Mouse (Mus musculus) splenic B cell, adult 2 months (primary cell): ENCODE measurements around the gene Fyn.
A peak's percentile ranks its signal among the peaks of the same experiment; 100 is the strongest.

Source experiments
- DNase-seq: peaks from one replicate; pipeline ENCODE4 v3.0.0-alpha.2; 2011; ENCODE audit warnings: low read depth, low spot score
- H3K27me3 ChIP-seq: 2 replicates; pipeline ENCODE4 v1.6.1; 2012; ENCODE audit warnings: mild to moderate bottlenecking, low read length, moderate library complexity, mixed read lengths; ENCODE audit not compliant: control insufficient read depth, poor library complexity, insufficient read depth, severe bottlenecking
- H3K36me3 ChIP-seq: 2 replicates; pipeline ENCODE4 v1.6.1; 2012; ENCODE audit warnings: mild to moderate bottlenecking, low read length, moderate library complexity, mixed read lengths; ENCODE audit not compliant: control insufficient read depth, poor library complexity, insufficient read depth, severe bottlenecking

Fyn gene

GRCm38 (mm10) chr10:39368572-39369135 lies at the start of gene Fyn:
Gene Fyn, plus strand, starts transcription at chr10:39368855.
- peak; percentile 46 for DNase-seq
- Histone ChIP-seq H3K36me3 (no peaks in the 10 kb centered on the region), H3K27me3 (no peaks in the 10 kb centered on the region)

GRCm38 (mm10) chr10:39320798-39321622 lies 47.6 kb upstream of the Fyn start:
- Histone ChIP-seq H3K36me3 (no peaks in the 10 kb centered on the region), H3K27me3 (no peaks in the 10 kb centered on the region)
- DNase-seq, result peak; percentile 43

GRCm38 (mm10) chr10:39321623-39321985 lies 47.1 kb upstream of the Fyn start:
- DNase-seq, result peak; percentile 19
- no peaks in the 10 kb centered on the region for H3K27me3 ChIP-seq
- no peaks in the 10 kb centered on the region for H3K36me3 ChIP-seq

- DNase-seq, result no peak
- H3K36me3 ChIP-seq, result no peaks in the 10 kb centered on the region
- no peaks in the 10 kb centered on the region for H3K27me3 ChIP-seq
Observed at GRCm38 (mm10) chr10:39322143-39322542, 46.5 kb upstream of the Fyn start.

GRCm38 (mm10) chr10:39324291-39324690 lies 44.4 kb upstream of the Fyn start:
- Histone ChIP-seq H3K27me3 (no peaks in the 10 kb centered on the region), H3K36me3 (no peaks in the 10 kb centered on the region)
- DNase-seq, result no peak

- H3K36me3 ChIP-seq, result no peaks in the 10 kb centered on the region
- DNase-seq, result no peak
- no peaks in the 10 kb centered on the region for H3K27me3 ChIP-seq
Observed at GRCm38 (mm10) chr10:39328661-39329060, 40.0 kb upstream of the Fyn start.

- no peak for DNase-seq
- H3K36me3 ChIP-seq, result no peaks in the 10 kb centered on the region
- H3K27me3 ChIP-seq, result no peaks in the 10 kb centered on the region
Observed at GRCm38 (mm10) chr10:39334320-39334719, 34.3 kb upstream of the Fyn start.

- Histone ChIP-seq H3K27me3 (no peaks in the 10 kb centered on the region), H3K36me3 (no peaks in the 10 kb centered on the region)
- DNase-seq, result no peak
Observed at GRCm38 (mm10) chr10:39335880-39336279, 32.8 kb upstream of the Fyn start.

- no peaks in the 10 kb centered on the region for H3K36me3 ChIP-seq
- peak; percentile 53 for DNase-seq
- no peaks in the 10 kb centered on the region for H3K27me3 ChIP-seq
Observed at GRCm38 (mm10) chr10:39339189-39339968, 29.3 kb upstream of the Fyn start.

- H3K27me3 ChIP-seq, result no peaks in the 10 kb centered on the region
- peak; percentile 79 for DNase-seq
- no peaks in the 10 kb centered on the region for H3K36me3 ChIP-seq
Observed at GRCm38 (mm10) chr10:39339969-39340236, 28.8 kb upstream of the Fyn start.

- DNase-seq, result no peak
- H3K27me3 ChIP-seq, result no peaks in the 10 kb centered on the region
- no peaks in the 10 kb centered on the region for H3K36me3 ChIP-seq
Observed at GRCm38 (mm10) chr10:39343551-39343950, 25.1 kb upstream of the Fyn start.

GRCm38 (mm10) chr10:39345921-39346320 lies 22.7 kb upstream of the Fyn start:
- Histone ChIP-seq H3K36me3 (no peaks in the 10 kb centered on the region), H3K27me3 (no peaks in the 10 kb centered on the region)
- DNase-seq, result no peak

GRCm38 (mm10) chr10:39349781-39350364 lies 18.8 kb upstream of the Fyn start:
- no peak for DNase-seq
- Histone ChIP-seq H3K27me3 (no peaks in the 10 kb centered on the region), H3K36me3 (no peaks in the 10 kb centered on the region)

- no peaks in the 10 kb centered on the region for H3K36me3 ChIP-seq
- no peak for DNase-seq
- no peaks in the 10 kb centered on the region for H3K27me3 ChIP-seq
Observed at GRCm38 (mm10) chr10:39364196-39364595, 4.5 kb upstream of the Fyn start.

- Histone ChIP-seq H3K27me3 (no peaks in the 10 kb centered on the region), H3K36me3 (no peaks in the 10 kb centered on the region)
- peak; percentile 96 for DNase-seq
Observed at GRCm38 (mm10) chr10:39369502-39369931, 862 bp downstream of the Fyn start.
